In the genomic region with DNA sequence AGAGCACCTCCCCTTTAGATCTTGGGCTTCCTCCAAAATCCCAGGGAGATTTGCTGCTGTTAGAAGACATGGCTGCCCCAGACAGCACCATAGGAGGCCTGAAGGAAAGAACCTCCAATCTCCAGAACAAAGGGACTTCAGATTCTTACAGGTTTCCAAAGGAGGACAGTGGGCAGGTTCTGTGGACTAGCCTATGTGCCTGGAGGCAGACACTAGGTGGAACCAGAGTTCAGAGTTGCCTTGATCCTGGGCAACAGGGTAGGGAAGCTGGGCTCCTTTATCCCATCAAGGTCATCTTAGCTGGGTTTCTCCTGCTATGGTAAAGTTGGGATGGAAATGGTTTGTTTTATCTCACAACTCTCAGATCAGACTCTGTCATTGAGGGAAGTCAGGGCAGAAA, we compare ENCODE assay signal across 10 mouse cellular contexts. TPM values are rescaled to one million over a fixed set of nuclear protein-coding genes. Genes with fewer than 3 reads are reported as not detected.
DNase-seq lines count a peak whose midpoint lies in the region; ATAC-seq and TF ChIP-seq lines count a peak whose summit lies in the region.
"Had no signal": no experiment of that assay in that cellular context is flagged by ENCODE, and none has a peak within 500 bp of the region (broad histone marks: within the 10 kb centered on the region; RNA-seq: fewer than 3 reads in every experiment).

No protein-coding gene starts in this region.

- no peak overlapping the region for H3K4me3 ChIP-seq in CH12.LX (replicated peaks in 1 of 3; ENCODE audit: low read depth in 2 of 3, low read length in 2 of 3, poor library complexity in 1 of 3)
- no peak overlapping the region for H3K4me3 ChIP-seq in hindbrain, embryonic 16.5 days (ENCODE audit: low read length)
- H3K4me3 ChIP-seq: limb, embryonic 13.5 days had no signal

- H3K9me3 ChIP-seq in CH12.LX (replicated peaks; ENCODE audit: low read length): no peaks in the 10 kb centered on the region
- no peaks in the 10 kb centered on the region for H3K9me3 ChIP-seq in hindbrain, embryonic 16.5 days (ENCODE audit: control insufficient read depth, low read length)
- H3K9me3 ChIP-seq: limb, embryonic 13.5 days had no signal

- no peaks in the 10 kb centered on the region for H3K36me3 ChIP-seq in CH12.LX (replicated peaks in 1 of 2; ENCODE audit: control insufficient read depth in 1 of 2, insufficient read depth in 1 of 2, low read length in 1 of 2)
- H3K36me3 ChIP-seq in hindbrain, embryonic 16.5 days (ENCODE audit: control insufficient read depth, insufficient read depth, low read length): no peaks in the 10 kb centered on the region
- H3K36me3 ChIP-seq: limb, embryonic 13.5 days had no signal

- no peak overlapping the region for H3K27ac ChIP-seq in CH12.LX (ENCODE audit: insufficient read depth, low read depth)
- H3K27ac ChIP-seq in hindbrain, embryonic 16.5 days (ENCODE audit: low read depth, low read length): no peak overlapping the region
- H3K27ac ChIP-seq: hindbrain, embryonic 14.5 days; limb, embryonic 13.5 days had no signal

- H3K4me1 ChIP-seq in CH12.LX (ENCODE audit: control insufficient read depth in 1 of 2, insufficient read depth in 2 of 2): peaks cover 15 to 81% of the 10 kb centered on the region in 2 experiments
- no peaks in the 10 kb centered on the region for H3K4me1 ChIP-seq in hindbrain, embryonic 16.5 days (ENCODE audit: control insufficient read depth, insufficient read depth, low read depth, low read length)
- H3K4me1 ChIP-seq: limb, embryonic 13.5 days had no signal

- ATAC-seq in megakaryocyte, adult 5-6 weeks (ENCODE audit: poor library complexity, severe bottlenecking): peak; percentile 65
- ATAC-seq in hindbrain, embryonic 16.5 days: no peak

- no peaks in the 10 kb centered on the region for H3K27me3 ChIP-seq in CH12.LX (replicated peaks)
- H3K27me3 ChIP-seq in hindbrain, embryonic 16.5 days (replicated peaks; ENCODE audit: control insufficient read depth, insufficient read depth, low read length): no peaks in the 10 kb centered on the region
- H3K27me3 ChIP-seq: limb, embryonic 13.5 days had no signal

- TF ChIP-seq RAD21 in CH12.LX (IDR thresholded peaks at IDR 0.05; ENCODE audit: low read depth, low read length): peak; percentile 91

- dilution Hi-C loops in CH12.LX (cut with MboI; ENCODE audit: extremely low pct_ligation_motif_present, extremely low pct_unique_long_range_greater_than_20kb, low sequenced_read_pairs): no loop called here

- TF ChIP-seq POLR2A in CH12.LX (IDR thresholded peaks at IDR 0.05; ENCODE audit: low read depth, low read length): no peak

- H3K9ac ChIP-seq in CH12.LX (ENCODE audit: insufficient read depth, low read depth): no peak overlapping the region; the same call in 1 of the 2 replicates
- no peak overlapping the region for H3K9ac ChIP-seq in hindbrain, embryonic 16.5 days (ENCODE audit: low read depth, low read length)
- H3K9ac ChIP-seq: hindbrain, embryonic 14.5 days; limb, embryonic 13.5 days had no signal

- H3K4me2 ChIP-seq in CH12.LX (ENCODE audit: insufficient read depth, low read depth, poor library complexity, severe bottlenecking): no peak overlapping the region
- no peak overlapping the region for H3K4me2 ChIP-seq in hindbrain, embryonic 16.5 days (ENCODE audit: low read length)
- H3K4me2 ChIP-seq: hindbrain, embryonic 14.5 days; limb, embryonic 13.5 days had no signal

- in situ Hi-C loops in CH12.LX (cut with MboI; ENCODE audit: low pct_ligation_motif_present, low pct_unique_long_range_greater_than_20kb, low sequenced_read_pairs): loop anchor here (5.0 to 10.0 kb wide), 2 partner anchors 143 to 271 kb away; no protein-coding TSS in a partner anchor

- DNase-seq in kidney, postnatal 14 days: peak; percentile 17
- DNase-seq in kidney, adult 8-10 months: no peak
- DNase-seq in CH12.LX (ENCODE audit: extremely low read depth): peak; percentile 50
- peak; percentile 55 for DNase-seq in ZHBTc4 (ENCODE audit: low read depth, low spot score)
- DNase-seq in c-Kit-positive CD71-positive TER-119-positive erythroid progenitor cells, embryonic 14.5 days (ENCODE audit: low spot score): no peak
- DNase-seq: embryo, embryonic 11 days had no signal

- no peak for TF ChIP-seq EP300 in CH12.LX (IDR thresholded peaks at IDR 0.05; ENCODE audit: low read length)

- peaks cover 2% of the 10 kb centered on the region; the same call in 1 of the 2 replicates for H3K79me2 ChIP-seq in CH12.LX (replicated peaks; ENCODE audit: control insufficient read depth, extremely low read depth, insufficient read depth, poor library complexity, severe bottlenecking)

- TF ChIP-seq CTCF in CH12.LX (conservative IDR thresholded peaks at IDR 0.05 in 1 of 2, IDR thresholded peaks at IDR 0.05 in 1 of 2; ENCODE audit: low read depth in 2 of 2, low read length in 2 of 2): peak in 1 of 2 experiments; percentile 86; a peak in 3 of 4 replicates

TF ChIP-seq in CH12.LX, 34 proteins besides CTCF, POLR2A, EP300 and RAD21:
- TF ChIP-seq ZKSCAN1 (IDR thresholded peaks at IDR 0.05; ENCODE audit: borderline replicate concordance, low read depth, low read length) (no peak), MXI1 (IDR thresholded peaks at IDR 0.05; ENCODE audit: low read depth, low read length) (0 out of 2 replicates have a peak, but pooled peaks have one; percentile 28), SMC3 (IDR thresholded peaks at IDR 0.05; ENCODE audit: low read depth, low read length) (peak; percentile 76), MEF2A (IDR thresholded peaks at IDR 0.05; ENCODE audit: borderline replicate concordance, low read depth, low read length) (0 out of 2 replicates have a peak, but pooled peaks have one; percentile 46), IRF4 (IDR thresholded peaks at IDR 0.05; ENCODE audit: low read depth, low read length) (no peak), ZMIZ1 (IDR thresholded peaks at IDR 0.05; ENCODE audit: low read depth, low read length) (no peak), E2F4 (IDR thresholded peaks at IDR 0.05; ENCODE audit: insufficient replicate concordance, low read depth, low read length) (no peak), BHLHE40 (IDR thresholded peaks at IDR 0.05; ENCODE audit: low read depth, low read length) (no peak), NELFE (IDR thresholded peaks at IDR 0.05; ENCODE audit: low read depth, low read length) (no peak), USF1 (IDR thresholded peaks at IDR 0.05; ENCODE audit: low read depth, low read length) (no peak), TBP (conservative IDR thresholded peaks at IDR 0.05; ENCODE audit: low read depth, low read length) (no peak), SIN3A (IDR thresholded peaks at IDR 0.05; ENCODE audit: low read length) (no peak), MAZ (IDR thresholded peaks at IDR 0.05; ENCODE audit: low read depth, low read length) (no peak), JUND (conservative IDR thresholded peaks at IDR 0.05; ENCODE audit: low read depth, low read length) (no peak), CHD2 (IDR thresholded peaks at IDR 0.05; ENCODE audit: low read length) (no peak), GABPA (IDR thresholded peaks at IDR 0.05; ENCODE audit: insufficient replicate concordance, low read depth, low read length) (no peak)
TF ChIP-seq in CH12.LX: peak in this region for 3.

RNA-seq across cellular contexts. Expression of a gene that starts 14.0 kb away (rescaled TPM):
- total RNA-seq in CH12.LX (2012; rRNA removed) (107 and 119 TPM in 2 replicates), CH12.LX (2014; rRNA removed) (215 and 241 TPM in 2 replicates)
- 116 and 117 TPM in 2 replicates for polyA plus RNA-seq in CH12.LX (2012; ENCODE audit: insufficient read length, low read depth)
- 122 and 151 TPM in 2 replicates for total RNA-seq in megakaryocyte, adult 5-6 weeks (2015)
- total RNA-seq in megakaryocyte, adult 5-6 weeks (2017): 75.9 and 80.9 TPM in 2 replicates
- polyA plus RNA-seq in hindbrain, embryonic 16.5 days (2015; fragmentation: Nextera tagmentation; extraction: Ambion mirVana): 32.6 and 33.0 TPM in 2 replicates

RNA-seq across cellular contexts. Expression of a gene that starts 14.1 kb away (rescaled TPM):
- total RNA-seq in CH12.LX (2012; rRNA removed) (210 and 219 TPM in 2 replicates), CH12.LX (2014; rRNA removed) (470 and 509 TPM in 2 replicates)
- 252 and 298 TPM in 2 replicates for polyA plus RNA-seq in CH12.LX (2012; ENCODE audit: insufficient read length, low read depth)
- 189 and 218 TPM in 2 replicates for total RNA-seq in megakaryocyte, adult 5-6 weeks (2015)
- 208 and 222 TPM in 2 replicates for total RNA-seq in megakaryocyte, adult 5-6 weeks (2017)
- 59.2 and 63.1 TPM in 2 replicates for polyA plus RNA-seq in hindbrain, embryonic 16.5 days (2015; fragmentation: Nextera tagmentation; extraction: Ambion mirVana)

Comparison
In these comparisons a context has a peak if more than half of its experiments do, and no peak if none do; other contexts are left out.
1. DNase-seq: peak in kidney, postnatal 14 days (single experiment), CH12.LX (single experiment) and ZHBTc4 (single experiment); none in kidney, adult 8-10 months (0 of 2) and c-Kit-positive CD71-positive TER-119-positive erythroid progenitor cells, embryonic 14.5 days (single experiment).